Mouse (Mus musculus): ENCODE data around the gene Tshz3. TPM values are rescaled to one million over a fixed set of nuclear protein-coding genes. Genes with fewer than 3 reads are reported as not detected.
A peak's percentile ranks its signal among the peaks of the same experiment; 100 is the strongest.

Tshz3 gene
- polyA plus RNA-seq (2016; fragmentation: Nextera tagmentation; extraction: Ambion mirVana): 1.4 and 2.1 TPM in 2 replicates

- Histone ChIP-seq H3K27me3 (replicated peaks) (peaks cover 56% of the 10 kb centered on the region), H3K4me3 (peak within 1 kb of the TSS; percentile 94), H3K4me2 (peak within 1 kb of the TSS; percentile 100), H3K27ac (ENCODE audit: poor library complexity, severe bottlenecking) (peak within 1 kb of the TSS; percentile 60), H3K9me3 (replicated peaks) (no peaks in the 10 kb centered on the region), H3K9ac (peak within 1 kb of the TSS; percentile 79), H3K36me3 (no peaks in the 10 kb centered on the region), H3K4me1 (replicated peaks) (peaks cover 12% of the 10 kb centered on the region; the same call in 1 of the 2 replicates)
- peak; percentile 51 for ATAC-seq (ENCODE audit: insufficient number of reproducible peaks, low FRiP score)
- WGBS: under 1% methylated on average over 32 of the region's 88 CpGs
These were observed at the start of gene Tshz3 for GRCm38 (mm10) chr7:36697856-36698588. TSS of gene Tshz3 (plus strand) at chr7:36698118.

DNA sequence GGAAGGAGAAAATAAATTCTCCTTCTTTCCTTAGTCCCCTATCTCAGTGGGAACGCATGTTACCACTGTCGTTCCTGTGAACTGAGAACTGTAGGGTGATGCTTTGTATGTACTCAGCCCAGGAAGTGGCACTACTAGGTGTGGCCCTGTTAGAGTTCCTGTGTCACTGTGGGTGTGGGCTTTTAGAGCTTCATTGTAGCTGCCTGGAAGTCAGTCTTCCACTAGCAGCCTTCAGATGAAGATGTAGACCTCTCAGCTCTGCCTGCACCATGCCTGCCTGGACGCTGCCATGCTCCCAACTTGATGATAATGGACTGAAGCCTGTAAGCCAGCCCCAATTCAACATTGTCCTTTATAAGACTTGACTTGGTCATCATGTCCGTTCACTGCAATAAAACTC lies 42.0 kb upstream of the Tshz3 start:
- no peaks in the 10 kb centered on the region for H3K9me3 ChIP-seq (replicated peaks)
- no peak for ATAC-seq (ENCODE audit: insufficient number of reproducible peaks, low FRiP score)
- H3K27me3 ChIP-seq (replicated peaks): no peaks in the 10 kb centered on the region
- no peaks in the 10 kb centered on the region for H3K36me3 ChIP-seq
- H3K27ac ChIP-seq (ENCODE audit: poor library complexity, severe bottlenecking): no peak overlapping the region
- H3K4me3 ChIP-seq: no peak overlapping the region
- no peak overlapping the region for H3K4me2 ChIP-seq
- no peak overlapping the region for H3K9ac ChIP-seq
- 78% methylated on average over 4 of the region's 4 CpGs for WGBS
- H3K4me1 ChIP-seq (replicated peaks): no peaks in the 10 kb centered on the region

- no peak overlapping the region for H3K27ac ChIP-seq (ENCODE audit: poor library complexity, severe bottlenecking)
- no peaks in the 10 kb centered on the region for H3K36me3 ChIP-seq
- H3K4me3 ChIP-seq: no peak overlapping the region
- H3K27me3 ChIP-seq (replicated peaks): no peaks in the 10 kb centered on the region
- H3K4me2 ChIP-seq: no peak overlapping the region
- H3K9me3 ChIP-seq (replicated peaks): no peaks in the 10 kb centered on the region
- H3K4me1 ChIP-seq (replicated peaks): no peaks in the 10 kb centered on the region
- ATAC-seq (ENCODE audit: insufficient number of reproducible peaks, low FRiP score): no peak
- H3K9ac ChIP-seq: no peak overlapping the region
These were observed 41.5 kb upstream of the Tshz3 start for GRCm38 (mm10) chr7:36656401-36656800.

- no peak overlapping the region for H3K9ac ChIP-seq
- WGBS: 57% methylated on average over 5 of the region's 5 CpGs
These were observed 39.6 kb upstream of the Tshz3 start for GRCm38 (mm10) chr7:36658331-36658730.

DNA sequence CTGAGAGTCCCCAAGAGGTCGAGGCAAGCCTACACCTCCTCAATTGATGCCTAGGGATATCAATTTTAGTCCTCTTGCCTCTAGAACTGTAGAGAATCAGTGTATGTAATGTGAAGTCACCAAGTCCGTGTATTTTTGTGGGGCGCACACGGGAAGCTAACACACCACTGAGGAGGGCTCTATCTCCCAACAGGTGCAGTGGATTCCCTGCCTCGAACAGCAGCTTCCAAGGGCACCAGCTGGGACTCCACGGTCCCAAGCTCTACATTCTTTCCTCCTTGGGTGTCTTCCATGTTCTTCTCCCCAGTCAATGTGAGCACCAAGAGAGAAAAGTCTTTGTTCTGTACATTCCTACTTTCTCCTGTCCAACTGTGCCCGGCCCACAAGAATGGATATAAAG lies 38.7 kb upstream of the Tshz3 start:
- no peak overlapping the region for H3K9ac ChIP-seq
- H3K4me3 ChIP-seq: no peak overlapping the region
- ATAC-seq (ENCODE audit: insufficient number of reproducible peaks, low FRiP score): no peak
- H3K9me3 ChIP-seq (replicated peaks): no peaks in the 10 kb centered on the region
- H3K4me1 ChIP-seq (replicated peaks): no peaks in the 10 kb centered on the region
- no peaks in the 10 kb centered on the region for H3K36me3 ChIP-seq
- WGBS: 83% methylated on average over 7 of the region's 7 CpGs
- no peak overlapping the region for H3K4me2 ChIP-seq
- H3K27me3 ChIP-seq (replicated peaks): no peaks in the 10 kb centered on the region
- no peak overlapping the region for H3K27ac ChIP-seq (ENCODE audit: poor library complexity, severe bottlenecking)

More at GRCm38 (mm10) chr7:36658331-36658730, 39.6 kb upstream of the Tshz3 start:
- H3K36me3 ChIP-seq: no peaks in the 10 kb centered on the region
- H3K4me3 ChIP-seq: no peak overlapping the region
- H3K9me3 ChIP-seq (replicated peaks): no peaks in the 10 kb centered on the region
- ATAC-seq (ENCODE audit: insufficient number of reproducible peaks, low FRiP score): no peak
- no peak overlapping the region for H3K4me2 ChIP-seq
- no peaks in the 10 kb centered on the region for H3K4me1 ChIP-seq (replicated peaks)
- H3K27ac ChIP-seq (ENCODE audit: poor library complexity, severe bottlenecking): no peak overlapping the region
- no peaks in the 10 kb centered on the region for H3K27me3 ChIP-seq (replicated peaks)

DNA sequence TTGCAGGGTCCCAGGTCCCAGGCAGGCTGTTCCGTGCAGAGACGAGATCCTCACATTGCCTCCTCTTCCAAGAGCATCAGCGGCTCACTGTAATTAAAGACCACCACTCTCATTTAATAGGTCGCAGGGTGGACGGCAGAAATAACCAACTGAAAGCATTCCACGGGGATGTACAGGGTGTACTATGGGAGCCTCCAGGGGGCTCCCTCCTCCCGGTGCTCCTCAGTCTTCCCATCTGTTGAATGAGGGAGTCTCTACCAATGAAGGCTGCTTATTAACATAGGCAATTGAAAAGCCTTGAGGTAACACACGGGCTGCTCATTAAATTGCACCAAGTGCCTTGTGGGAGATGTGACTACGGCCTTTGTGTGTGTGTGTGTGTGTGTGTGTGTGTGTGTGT lies 37.3 kb upstream of the Tshz3 start:
- Histone ChIP-seq H3K9ac (no peak overlapping the region), H3K9me3 (replicated peaks) (no peaks in the 10 kb centered on the region), H3K4me1 (replicated peaks) (no peaks in the 10 kb centered on the region), H3K27ac (ENCODE audit: poor library complexity, severe bottlenecking) (no peak overlapping the region), H3K4me2 (no peak overlapping the region), H3K36me3 (no peaks in the 10 kb centered on the region), H3K4me3 (no peak overlapping the region), H3K27me3 (replicated peaks) (no peaks in the 10 kb centered on the region)
- WGBS: 60% methylated on average over 9 of the region's 9 CpGs
- no peak for ATAC-seq (ENCODE audit: insufficient number of reproducible peaks, low FRiP score)

DNA sequence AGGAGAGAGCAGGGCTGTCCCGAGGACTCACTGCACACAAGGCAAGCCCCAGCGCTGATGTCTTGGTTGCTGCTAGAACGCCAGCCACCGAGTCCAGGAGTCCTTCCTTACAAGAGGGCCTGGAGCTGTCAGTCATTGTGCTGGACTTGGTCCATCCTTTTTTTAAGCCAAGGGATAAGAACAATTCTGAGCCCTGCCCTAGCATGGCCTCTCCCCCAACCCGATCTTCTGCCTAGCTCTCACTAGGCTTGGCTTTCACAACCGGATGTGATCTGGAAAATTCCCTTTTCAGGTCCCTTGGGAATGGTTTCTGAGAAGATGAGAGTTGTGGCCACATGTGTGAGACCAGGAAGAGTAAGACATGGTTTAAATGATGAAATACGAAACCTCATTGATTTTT lies 34.5 kb upstream of the Tshz3 start:
- H3K27ac ChIP-seq (ENCODE audit: poor library complexity, severe bottlenecking): no peak overlapping the region
- H3K4me1 ChIP-seq (replicated peaks): no peaks in the 10 kb centered on the region
- H3K36me3 ChIP-seq: no peaks in the 10 kb centered on the region
- ATAC-seq (ENCODE audit: insufficient number of reproducible peaks, low FRiP score): no peak
- WGBS: 77% methylated on average over 7 of the region's 7 CpGs
- H3K4me3 ChIP-seq: no peak overlapping the region
- H3K9ac ChIP-seq: no peak overlapping the region
- H3K27me3 ChIP-seq (replicated peaks): no peaks in the 10 kb centered on the region
- H3K9me3 ChIP-seq (replicated peaks): no peaks in the 10 kb centered on the region
- no peak overlapping the region for H3K4me2 ChIP-seq

GRCm38 (mm10) chr7:36667767-36668166 lies 30.2 kb upstream of the Tshz3 start:
- Histone ChIP-seq H3K4me2 (no peak overlapping the region), H3K4me1 (replicated peaks) (no peaks in the 10 kb centered on the region), H3K4me3 (no peak overlapping the region), H3K27ac (ENCODE audit: poor library complexity, severe bottlenecking) (no peak overlapping the region), H3K36me3 (no peaks in the 10 kb centered on the region), H3K9me3 (replicated peaks) (no peaks in the 10 kb centered on the region), H3K9ac (no peak overlapping the region), H3K27me3 (replicated peaks) (no peaks in the 10 kb centered on the region)
- WGBS: 32% methylated on average over 5 of the region's 5 CpGs
- ATAC-seq (ENCODE audit: insufficient number of reproducible peaks, low FRiP score): no peak

GRCm38 (mm10) chr7:36678031-36678430 lies 19.9 kb upstream of the Tshz3 start:
- Histone ChIP-seq H3K9me3 (replicated peaks) (no peaks in the 10 kb centered on the region), H3K4me1 (replicated peaks) (peaks cover 15% of the 10 kb centered on the region), H3K9ac (no peak overlapping the region), H3K4me3 (no peak overlapping the region), H3K27me3 (replicated peaks) (peaks cover 64% of the 10 kb centered on the region), H3K4me2 (no peak overlapping the region), H3K36me3 (no peaks in the 10 kb centered on the region), H3K27ac (ENCODE audit: poor library complexity, severe bottlenecking) (no peak overlapping the region)
- 19% methylated on average over 8 of the region's 8 CpGs for WGBS
- ATAC-seq (ENCODE audit: insufficient number of reproducible peaks, low FRiP score): no peak

- Histone ChIP-seq H3K4me1 (replicated peaks) (peaks cover 15% of the 10 kb centered on the region), H3K9ac (no peak overlapping the region), H3K9me3 (replicated peaks) (no peaks in the 10 kb centered on the region), H3K4me3 (no peak overlapping the region), H3K4me2 (peak overlapping the region; percentile 4; the same call in 1 of the 2 replicates), H3K36me3 (no peaks in the 10 kb centered on the region), H3K27me3 (replicated peaks) (peaks cover 65% of the 10 kb centered on the region), H3K27ac (ENCODE audit: poor library complexity, severe bottlenecking) (no peak overlapping the region)
- 8% methylated on average over 10 of the region's 10 CpGs for WGBS
- ATAC-seq (ENCODE audit: insufficient number of reproducible peaks, low FRiP score): no peak
These were observed 19.4 kb upstream of the Tshz3 start for GRCm38 (mm10) chr7:36678510-36678909.

GRCm38 (mm10) chr7:36679031-36679618 lies 18.8 kb upstream of the Tshz3 start:
- peak overlapping the region; percentile 4; the same call in 1 of the 2 replicates for H3K4me2 ChIP-seq
- WGBS: 6% methylated on average over 9 of the region's 9 CpGs
- H3K27ac ChIP-seq (ENCODE audit: poor library complexity, severe bottlenecking): no peak overlapping the region
- H3K9ac ChIP-seq: no peak overlapping the region
- H3K36me3 ChIP-seq: no peaks in the 10 kb centered on the region
- H3K9me3 ChIP-seq (replicated peaks): no peaks in the 10 kb centered on the region
- no peak for ATAC-seq (ENCODE audit: insufficient number of reproducible peaks, low FRiP score)
- peaks cover 65% of the 10 kb centered on the region for H3K27me3 ChIP-seq (replicated peaks)
- H3K4me3 ChIP-seq: peak overlapping the region; percentile 37; the same call in 1 of the 2 replicates
- peaks cover 15% of the 10 kb centered on the region for H3K4me1 ChIP-seq (replicated peaks)

Measured in heart, embryonic 12.5 days (tissue).